Mouse (Mus musculus): ENCODE data around the gene Tle2.

DNA sequence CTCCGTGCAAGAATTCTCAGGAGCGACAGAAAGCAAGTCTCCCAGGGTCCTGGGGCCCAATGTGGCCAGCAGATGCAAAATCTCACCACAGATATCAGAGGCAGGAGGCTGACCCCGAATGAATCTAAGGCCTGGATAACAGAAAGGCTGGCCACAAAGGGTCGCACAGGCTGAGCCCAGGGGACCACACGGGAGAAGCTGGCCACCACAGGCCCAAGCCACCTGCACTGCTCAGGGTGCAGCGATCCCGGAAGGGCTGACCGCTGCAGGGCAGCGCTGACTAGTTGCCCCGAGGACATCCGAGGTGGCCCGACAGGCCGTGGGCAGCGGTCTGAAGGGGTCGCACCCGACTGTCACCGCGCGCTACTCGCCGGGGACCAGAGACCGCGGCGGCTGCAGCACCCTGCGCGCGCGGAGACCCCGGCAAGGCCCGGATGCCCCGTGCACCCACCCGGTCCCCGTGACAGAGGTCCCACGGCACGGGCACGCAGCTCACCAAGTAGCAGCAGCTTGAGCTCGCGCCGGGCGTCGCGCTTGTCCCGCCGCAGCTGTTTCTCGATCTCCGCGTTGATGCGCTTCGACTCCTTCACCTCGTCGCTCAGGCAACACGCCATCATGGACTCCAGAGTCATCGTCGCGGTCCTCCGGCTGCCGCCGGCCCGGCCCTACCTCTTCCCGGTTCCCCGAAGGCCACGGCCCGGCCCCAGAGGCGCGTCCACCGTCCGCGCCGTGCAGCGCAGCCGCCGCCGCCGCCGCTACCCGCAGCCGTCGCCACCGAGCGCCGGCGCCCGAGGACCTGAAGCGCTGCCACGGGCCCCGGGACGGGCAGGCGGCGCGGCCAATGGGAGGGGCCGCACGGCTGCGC is 29.8 kb upstream of the Tle2 start:
- TF ChIP-seq GATA1 (IDR thresholded peaks at IDR 0.05; ENCODE audit: borderline replicate concordance, low read length) (no peak), CTCF (IDR thresholded peaks at IDR 0.05; ENCODE audit: low read depth, low read length) (no peak), TAL1 (conservative IDR thresholded peaks at IDR 0.05; ENCODE audit: low read depth, low read length) (no peak), POLR2AphosphoS5 (IDR thresholded peaks at IDR 0.05; ENCODE audit: insufficient replicate concordance, low read depth, low read length) (no peak)

Measured in G1E (cell line).